Mouse (Mus musculus): ENCODE results near the gene Btbd18. TPM values are rescaled to one million over a fixed set of nuclear protein-coding genes. Genes with fewer than 3 reads are reported as not detected.
"Not testable (repeated sequence)": the region's sequence is repeated elsewhere in the genome, so short reads cannot be mapped to it uniquely, and the experiment has no call there.

The Btbd18 gene
- polyA plus RNA-seq, 1 experiment: 0.50 TPM

DNA sequence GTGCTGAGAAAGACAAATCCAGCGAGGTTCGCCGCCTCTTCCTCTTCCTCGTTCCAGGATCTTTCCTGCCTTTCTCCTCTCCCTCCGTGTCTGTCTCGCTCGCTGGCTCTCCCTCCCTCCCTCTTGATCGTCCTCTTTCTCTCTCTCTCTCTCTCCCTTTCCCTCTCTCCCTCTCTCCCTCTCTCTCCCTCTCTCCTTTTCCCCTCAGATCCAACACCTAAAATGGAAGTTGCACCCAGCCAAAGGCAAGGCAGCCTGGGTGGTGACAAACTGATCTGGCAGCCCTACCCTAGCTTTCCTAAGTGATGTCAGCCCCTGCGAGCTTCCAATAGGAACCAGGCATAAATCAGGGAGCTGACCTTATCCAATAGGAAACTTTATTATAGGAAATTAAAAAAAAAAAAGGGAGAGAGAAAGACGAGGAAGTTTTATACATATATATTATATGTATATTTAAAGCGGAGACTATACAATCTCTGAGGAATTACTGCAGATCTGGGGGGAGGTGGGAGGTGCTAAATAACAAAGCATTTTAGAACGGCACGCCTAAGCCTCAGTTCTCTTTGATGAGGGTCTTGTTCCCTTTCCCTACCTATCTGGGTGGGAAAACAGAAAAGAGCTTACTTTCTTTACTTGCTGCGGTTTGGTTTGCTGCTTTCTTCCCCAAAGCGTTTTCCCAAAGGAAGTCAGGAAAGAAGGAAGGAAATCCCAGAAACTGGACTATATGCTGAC, 8.2 kb upstream of the Btbd18 start, which contains the start of gene Ctnnd1:
Ctnnd1 (minus strand) TSS at position 302 of the 732 bp plus-strand sequence.
- H3K4me3 ChIP-seq (replicated peaks; ENCODE audit: control insufficient read depth, low read depth, low read length): peak within 1 kb of the TSS; percentile 67
- no peaks in the 10 kb centered on the region for H3K4me1 ChIP-seq (ENCODE audit: control insufficient read depth, insufficient read depth, low read length)
- WGBS: 3% methylated on average over 15 of the region's 15 CpGs
- TF ChIP-seq POLR2A (IDR thresholded peaks at IDR 0.05; ENCODE audit: borderline replicate concordance, control insufficient read depth, low read depth, low read length) (no peak), CTCF (IDR thresholded peaks at IDR 0.05; ENCODE audit: control insufficient read depth, insufficient read depth, low read length) (no peak)
- peak within 1 kb of the TSS; percentile 8 for H3K27ac ChIP-seq (ENCODE audit: control insufficient read depth, insufficient read depth, low read depth, low read length, poor library complexity)

DNA sequence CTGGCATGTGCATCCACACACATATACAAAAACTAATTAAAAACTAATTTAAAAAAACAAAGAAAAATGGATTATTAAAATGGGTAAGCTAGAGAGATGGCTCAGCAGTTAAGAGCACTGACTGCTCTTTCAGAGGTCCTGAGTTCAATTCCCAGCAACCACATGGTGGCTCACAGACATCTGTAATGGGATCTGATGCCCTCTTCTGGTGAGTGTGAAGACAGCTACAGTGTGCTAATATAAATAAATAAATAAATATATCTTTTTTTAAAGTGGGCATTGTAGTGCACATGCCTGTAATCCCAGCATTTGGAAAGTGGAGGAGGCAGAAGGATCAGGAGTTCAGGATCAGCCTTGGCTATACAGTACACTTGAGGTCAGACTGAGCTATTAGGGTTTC, 5.5 kb upstream of the Btbd18 start:
- TF ChIP-seq CTCF (IDR thresholded peaks at IDR 0.05; ENCODE audit: control insufficient read depth, insufficient read depth, low read length): no peak
- TF ChIP-seq POLR2A (IDR thresholded peaks at IDR 0.05; ENCODE audit: borderline replicate concordance, control insufficient read depth, low read depth, low read length): no peak
- Histone ChIP-seq H3K4me1 (ENCODE audit: control insufficient read depth, insufficient read depth, low read length) (no peaks in the 10 kb centered on the region; the same call in 1 of the 2 replicates), H3K4me3 (replicated peaks; ENCODE audit: control insufficient read depth, low read depth, low read length) (no peak overlapping the region), H3K27ac (ENCODE audit: control insufficient read depth, insufficient read depth, low read depth, low read length, poor library complexity) (no peak overlapping the region)

DNA sequence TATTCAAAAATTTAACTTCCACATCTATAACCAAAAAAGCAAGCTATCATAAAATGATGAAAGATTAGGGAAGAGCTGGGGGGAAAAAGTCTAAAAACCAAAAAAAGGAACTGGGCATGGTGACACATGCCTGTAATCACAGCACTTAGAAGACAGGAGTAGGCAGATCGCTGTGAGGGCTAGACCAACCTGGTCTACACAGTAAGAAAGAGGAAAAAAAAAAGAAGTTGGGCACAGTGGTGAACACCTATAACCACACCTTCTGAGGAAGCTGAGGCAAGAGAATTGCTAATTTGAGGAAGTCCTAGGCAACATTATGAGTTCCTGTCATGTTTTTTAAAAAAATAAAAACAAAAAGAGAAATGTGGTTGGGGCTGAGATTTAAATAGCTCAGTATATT, 3.0 kb upstream of the Btbd18 start:
- Histone ChIP-seq H3K4me3 (replicated peaks; ENCODE audit: control insufficient read depth, low read depth, low read length) (no peak overlapping the region), H3K27ac (ENCODE audit: control insufficient read depth, insufficient read depth, low read depth, low read length, poor library complexity) (no peak overlapping the region), H3K4me1 (ENCODE audit: control insufficient read depth, insufficient read depth, low read length) (no peaks in the 10 kb centered on the region; the same call in 1 of the 2 replicates)
- 0% methylated on average over 1 of the region's 1 CpGs for WGBS
- TF ChIP-seq POLR2A (IDR thresholded peaks at IDR 0.05; ENCODE audit: borderline replicate concordance, control insufficient read depth, low read depth, low read length) (no peak), CTCF (IDR thresholded peaks at IDR 0.05; ENCODE audit: control insufficient read depth, insufficient read depth, low read length) (no peak)

GRCm38 (mm10) chr2:84660253-84660652, 1.4 kb downstream of the Btbd18 start:
- 35% methylated on average over 3 of the region's 3 CpGs for WGBS
- H3K4me1 ChIP-seq (ENCODE audit: control insufficient read depth, insufficient read depth, low read length): no peaks in the 10 kb centered on the region; the same call in 1 of the 2 replicates
- H3K27ac ChIP-seq (ENCODE audit: control insufficient read depth, insufficient read depth, low read depth, low read length, poor library complexity): no peak overlapping the region
- no peak overlapping the region for H3K4me3 ChIP-seq (replicated peaks; ENCODE audit: control insufficient read depth, low read depth, low read length)
- TF ChIP-seq CTCF (IDR thresholded peaks at IDR 0.05; ENCODE audit: control insufficient read depth, insufficient read depth, low read length): 0 out of 2 replicates have a peak, but pooled peaks have one; percentile 30
- TF ChIP-seq POLR2A (IDR thresholded peaks at IDR 0.05; ENCODE audit: borderline replicate concordance, control insufficient read depth, low read depth, low read length): no peak

DNA sequence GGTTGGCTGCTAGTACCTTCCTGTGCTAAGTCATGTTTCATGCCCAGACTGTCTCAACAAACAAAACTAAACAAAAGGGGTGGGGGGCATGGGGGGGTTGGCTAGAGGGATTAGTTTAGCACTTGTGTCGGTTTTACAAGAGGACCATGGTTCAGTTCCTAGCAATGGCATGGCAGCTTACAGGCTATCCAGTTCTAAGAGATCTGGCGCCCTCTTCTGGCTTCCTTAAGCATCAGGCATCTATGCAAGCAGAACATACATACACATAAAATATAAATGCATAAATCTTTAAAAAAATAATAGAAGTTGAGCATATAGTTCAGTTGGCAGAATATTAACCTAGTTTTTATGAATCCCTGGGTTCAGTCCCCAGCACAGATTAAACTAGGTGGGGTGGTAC, 4.0 kb downstream of the Btbd18 start:
- H3K27ac ChIP-seq (ENCODE audit: control insufficient read depth, insufficient read depth, low read depth, low read length, poor library complexity): no peak overlapping the region
- WGBS: 46% methylated on average over 2 of the region's 2 CpGs
- TF ChIP-seq CTCF (IDR thresholded peaks at IDR 0.05; ENCODE audit: control insufficient read depth, insufficient read depth, low read length): 0 out of 2 replicates have a peak, but pooled peaks have one; percentile 28
- TF ChIP-seq POLR2A (IDR thresholded peaks at IDR 0.05; ENCODE audit: borderline replicate concordance, control insufficient read depth, low read depth, low read length): no peak
- no peaks in the 10 kb centered on the region for H3K4me1 ChIP-seq (ENCODE audit: control insufficient read depth, insufficient read depth, low read length)
- H3K4me3 ChIP-seq (replicated peaks; ENCODE audit: control insufficient read depth, low read depth, low read length): no peak overlapping the region

DNA sequence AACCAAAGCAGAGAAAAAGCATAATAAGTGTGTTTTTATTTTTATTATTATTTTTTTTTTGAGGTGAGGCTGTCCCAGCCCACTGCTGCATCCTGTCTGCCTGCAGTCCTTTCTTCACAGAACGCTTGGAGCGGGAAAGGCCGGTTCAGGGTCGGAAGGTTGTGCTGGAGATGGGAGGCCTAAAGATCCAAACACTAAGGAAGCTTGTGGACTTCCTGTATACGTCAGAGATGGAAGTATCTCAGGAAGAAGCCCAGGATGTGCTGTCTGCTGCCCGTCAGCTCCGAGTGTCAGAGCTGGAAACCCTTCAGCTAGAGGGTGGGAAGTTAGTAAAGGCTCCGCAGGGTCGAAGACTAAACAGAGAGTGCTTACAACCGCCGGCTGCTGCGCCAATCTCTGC, 7.2 kb downstream of the Btbd18 start:
- H3K4me3 ChIP-seq (replicated peaks; ENCODE audit: control insufficient read depth, low read depth, low read length): no peak overlapping the region
- WGBS: 80% methylated on average over 12 of the region's 12 CpGs
- no peaks in the 10 kb centered on the region for H3K4me1 ChIP-seq (ENCODE audit: control insufficient read depth, insufficient read depth, low read length)
- no peak overlapping the region for H3K27ac ChIP-seq (ENCODE audit: control insufficient read depth, insufficient read depth, low read depth, low read length, poor library complexity)
- no peak for TF ChIP-seq POLR2A (IDR thresholded peaks at IDR 0.05; ENCODE audit: borderline replicate concordance, control insufficient read depth, low read depth, low read length)
- TF ChIP-seq CTCF (IDR thresholded peaks at IDR 0.05; ENCODE audit: control insufficient read depth, insufficient read depth, low read length): no peak

DNA sequence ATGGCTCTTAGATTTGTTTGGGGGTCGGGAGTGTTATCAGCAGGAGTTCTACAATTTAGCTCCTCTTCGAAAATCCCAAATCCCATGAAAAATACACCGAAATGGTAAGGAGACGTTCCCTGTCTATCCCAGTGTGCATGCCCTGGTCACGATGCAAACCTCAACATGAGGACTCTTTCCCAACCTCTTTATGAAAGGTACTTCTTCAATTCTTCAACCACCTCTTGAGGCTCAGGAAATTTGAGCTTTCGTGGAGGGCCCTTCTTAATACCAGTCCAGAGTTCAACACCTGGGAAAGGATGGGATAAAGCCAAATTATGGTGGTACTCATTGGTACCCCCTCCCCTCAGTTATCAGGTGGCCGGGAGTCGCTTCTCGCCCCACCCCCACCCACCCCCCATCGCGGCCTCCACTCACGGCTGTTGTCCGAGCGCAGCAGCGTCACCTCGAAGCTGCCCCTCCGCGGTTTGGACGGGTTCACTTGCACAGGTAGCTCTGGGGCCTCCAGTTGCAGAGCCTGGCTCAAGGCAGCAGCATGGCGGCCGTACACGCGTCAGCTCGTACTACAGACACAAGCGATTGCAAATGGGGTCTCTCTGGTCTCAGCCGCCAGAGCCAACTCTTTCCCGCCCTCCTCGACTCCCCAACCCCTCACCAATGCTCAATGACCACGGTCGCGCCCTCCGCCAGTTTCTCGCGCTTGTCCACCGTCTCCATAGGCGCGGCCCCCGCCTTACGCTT, 11.1 kb downstream of the Btbd18 start:
- Histone ChIP-seq H3K27ac (ENCODE audit: control insufficient read depth, insufficient read depth, low read depth, low read length, poor library complexity) (peak overlapping the region; percentile 37; the same call in 1 of the 2 replicates), H3K4me3 (replicated peaks; ENCODE audit: control insufficient read depth, low read depth, low read length) (peak overlapping the region; percentile 80), H3K4me1 (ENCODE audit: control insufficient read depth, insufficient read depth, low read length) (no peaks in the 10 kb centered on the region)
- 2% methylated on average over 39 of the region's 39 CpGs for WGBS
- no peak for TF ChIP-seq CTCF (IDR thresholded peaks at IDR 0.05; ENCODE audit: control insufficient read depth, insufficient read depth, low read length)

DNA sequence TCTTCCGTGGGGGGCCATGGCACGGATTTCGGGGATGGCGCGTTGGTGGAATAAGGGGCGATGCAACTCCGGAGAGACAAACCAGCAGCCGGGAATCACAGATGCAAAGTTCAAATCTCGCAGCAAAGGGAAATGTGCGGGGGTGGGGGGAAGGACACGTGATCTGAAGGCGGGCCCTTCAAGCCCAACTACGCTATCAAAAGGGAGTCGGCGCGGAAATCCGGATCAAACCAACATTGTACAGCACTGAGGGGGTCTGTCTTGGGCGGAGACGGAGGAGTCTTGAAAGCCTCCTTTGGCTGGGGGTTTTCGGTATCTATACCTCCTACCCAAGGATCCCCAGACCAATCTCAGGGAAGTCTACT, 11.7 kb downstream of the Btbd18 start, which contains the start of gene Selenoh:
Selenoh (minus strand) TSS at position 202 of the 365 bp plus-strand sequence.
- under 1% methylated on average over 20 of the region's 20 CpGs for WGBS

GRCm38 (mm10) chr2:84671535-84671934, 12.7 kb downstream of the Btbd18 start:
- not testable (repeated sequence) for H3K4me3 ChIP-seq (replicated peaks; ENCODE audit: control insufficient read depth, low read depth, low read length); H3K4me1 ChIP-seq (ENCODE audit: control insufficient read depth, insufficient read depth, low read length); H3K27ac ChIP-seq (ENCODE audit: control insufficient read depth, insufficient read depth, low read depth, low read length, poor library complexity)
- 72% methylated on average over 4 of the region's 5 CpGs for WGBS

More for the DNA sequence above, 11.7 kb downstream of the Btbd18 start, which contains the start of gene Selenoh:
- H3K4me3 ChIP-seq (replicated peaks; ENCODE audit: control insufficient read depth, low read depth, low read length): peak within 1 kb of the TSS; percentile 80
- TF ChIP-seq CTCF (IDR thresholded peaks at IDR 0.05; ENCODE audit: control insufficient read depth, insufficient read depth, low read length) (no peak), POLR2A (IDR thresholded peaks at IDR 0.05; ENCODE audit: borderline replicate concordance, control insufficient read depth, low read depth, low read length) (0 out of 2 replicates have a peak, but pooled peaks have one; percentile 5)
- no peaks in the 10 kb centered on the region for H3K4me1 ChIP-seq (ENCODE audit: control insufficient read depth, insufficient read depth, low read length)
- H3K27ac ChIP-seq (ENCODE audit: control insufficient read depth, insufficient read depth, low read depth, low read length, poor library complexity): peak within 1 kb of the TSS; percentile 37; the same call in 1 of the 2 replicates

Data from bone marrow, adult 2 months (tissue).